Mouse (Mus musculus): Measurements from ENCODE around the gene Bax. TPM values are rescaled to one million over a fixed set of nuclear protein-coding genes. Genes with fewer than 3 reads are reported as not detected.

Bax gene
- polyA plus RNA-seq, 1 experiment from 2014 or later, result 60.8 TPM

DNA sequence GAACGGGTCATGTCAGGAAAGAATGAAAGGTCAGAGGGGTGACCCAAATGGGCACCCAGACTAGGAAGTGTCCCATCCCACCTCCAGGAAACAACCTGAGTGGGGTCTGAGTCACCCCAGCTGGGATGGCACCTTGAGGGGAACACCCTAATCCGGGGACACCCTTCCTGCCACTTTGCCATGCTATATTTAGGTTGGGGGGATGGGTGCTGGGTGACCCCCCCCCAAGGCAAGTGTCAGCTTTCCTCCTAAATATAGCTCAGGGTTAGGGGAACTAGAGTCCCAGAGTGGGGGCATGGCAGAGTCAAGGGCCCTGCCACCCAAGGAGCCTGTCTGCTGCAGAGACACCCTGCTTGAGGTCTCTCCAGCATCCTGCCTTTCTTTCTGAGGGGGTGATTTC is 54.3 kb downstream of the Bax start:
- H3K4me3 ChIP-seq (ENCODE audit: low read depth, low read length), result no peak overlapping the region
- ATAC-seq (no peak), DNase-seq (no peak)
- peaks cover 16% of the 10 kb centered on the region for H3K4me1 ChIP-seq (ENCODE audit: insufficient read depth)
- H3K4me2 ChIP-seq (ENCODE audit: low read depth, low read length), result no peak overlapping the region
- H3K27ac ChIP-seq (ENCODE audit: low read depth), result no peak overlapping the region
- H3K9ac ChIP-seq (replicated peaks), result no peak overlapping the region
- H3K36me3 ChIP-seq (replicated peaks; ENCODE audit: insufficient read depth, low read length), result no peaks in the 10 kb centered on the region
- TF ChIP-seq CTCF (IDR thresholded peaks at IDR 0.05; ENCODE audit: low read depth), result no peak
- no peak for TF ChIP-seq EP300 (IDR thresholded peaks at IDR 0.05; ENCODE audit: low read depth)
- 56% methylated on average over 2 of the region's 2 CpGs for WGBS (ENCODE audit: insufficient replicate concordance)
- peaks cover 97% of the 10 kb centered on the region for H3K27me3 ChIP-seq (ENCODE audit: insufficient read depth, low read length)
- H3K9me3 ChIP-seq (ENCODE audit: low read length), result no peaks in the 10 kb centered on the region

Small RNA genes within 50 kb of the gene (microRNA-seq; reads per million reads assigned to microRNA genes)
- not detected for gene Gm22133

Other genes starting within 250 kb of the Bax start
- 29.8 and 31.8 TPM in 2 replicates for gene Cd37, start 227.8 kb downstream of the Bax start, polyA plus RNA-seq (2015; fragmentation: Nextera tagmentation; extraction: Ambion mirVana)
- gene Slc6a16, start 225.8 kb downstream of the Bax start, polyA plus RNA-seq (2015; fragmentation: Nextera tagmentation; extraction: Ambion mirVana), result 0.46 and 0.49 TPM in 2 replicates
- gene Slc6a21, start 189.4 kb downstream of the Bax start, polyA plus RNA-seq (2015; fragmentation: Nextera tagmentation; extraction: Ambion mirVana), result 0.32 and 0.43 TPM in 2 replicates
- gene Trpm4, start 133.1 kb downstream of the Bax start, polyA plus RNA-seq (2015; fragmentation: Nextera tagmentation; extraction: Ambion mirVana), result 6.9 and 7.0 TPM in 2 replicates
- gene Hrc, start 131.6 kb downstream of the Bax start, polyA plus RNA-seq (2015; fragmentation: Nextera tagmentation; extraction: Ambion mirVana), result 0.05 and 0.31 TPM in 2 replicates
- gene Ppfia3, start 99.9 kb downstream of the Bax start, polyA plus RNA-seq (2015; fragmentation: Nextera tagmentation; extraction: Ambion mirVana), result not detected in 2 replicates
- gene Lin7b, start 96.3 kb downstream of the Bax start, polyA plus RNA-seq (2015; fragmentation: Nextera tagmentation; extraction: Ambion mirVana), result not detected in 2 replicates
- gene Snrnp70, start 71.2 kb downstream of the Bax start, polyA plus RNA-seq (2015; fragmentation: Nextera tagmentation; extraction: Ambion mirVana), result 53.7 and 57.2 TPM in 2 replicates
- gene Kcna7, start 61.2 kb downstream of the Bax start, polyA plus RNA-seq (2015; fragmentation: Nextera tagmentation; extraction: Ambion mirVana), result 0.05 TPM in 1 of 2 replicates, not detected in the other
- 0.05 and 0.15 TPM in 2 replicates for gene Ntf5, start 53.2 kb downstream of the Bax start, polyA plus RNA-seq (2015; fragmentation: Nextera tagmentation; extraction: Ambion mirVana)
- gene Lhb, start 46.1 kb downstream of the Bax start, polyA plus RNA-seq (2015; fragmentation: Nextera tagmentation; extraction: Ambion mirVana), result not detected in 2 replicates
- 3.3 TPM in 2 replicates for gene Gys1, start 32.1 kb downstream of the Bax start, polyA plus RNA-seq (2015; fragmentation: Nextera tagmentation; extraction: Ambion mirVana)
- 30.1 and 36.5 TPM in 2 replicates for gene Ruvbl2, start 28.8 kb downstream of the Bax start, polyA plus RNA-seq (2015; fragmentation: Nextera tagmentation; extraction: Ambion mirVana)
- 5,147 and 5,518 TPM in 2 replicates for gene Ftl1, start 7.0 kb downstream of the Bax start, polyA plus RNA-seq (2015; fragmentation: Nextera tagmentation; extraction: Ambion mirVana)
- 0.22 and 0.30 TPM in 2 replicates for gene Tulp2, start 15.0 kb upstream of the Bax start, polyA plus RNA-seq (2015; fragmentation: Nextera tagmentation; extraction: Ambion mirVana)
- gene Gm45808, start 19.9 kb upstream of the Bax start, polyA plus RNA-seq (2015; fragmentation: Nextera tagmentation; extraction: Ambion mirVana), result 0.15 and 0.33 TPM in 2 replicates
- gene Dhdh, start 21.9 kb upstream of the Bax start, polyA plus RNA-seq (2015; fragmentation: Nextera tagmentation; extraction: Ambion mirVana), result 8.4 and 9.5 TPM in 2 replicates
- gene Nucb1, start 43.5 kb upstream of the Bax start, polyA plus RNA-seq (2015; fragmentation: Nextera tagmentation; extraction: Ambion mirVana), result 91.5 and 103 TPM in 2 replicates
- gene Ppp1r15a, start 59.4 kb upstream of the Bax start, polyA plus RNA-seq (2015; fragmentation: Nextera tagmentation; extraction: Ambion mirVana), result 104 and 113 TPM in 2 replicates
- gene Plekha4, start 59.4 kb upstream of the Bax start, polyA plus RNA-seq (2015; fragmentation: Nextera tagmentation; extraction: Ambion mirVana), result 0.51 and 0.91 TPM in 2 replicates
- gene Hsd17b14, start 88.0 kb upstream of the Bax start, polyA plus RNA-seq (2015; fragmentation: Nextera tagmentation; extraction: Ambion mirVana), result 0.24 and 0.62 TPM in 2 replicates
- 32.3 and 38.9 TPM in 2 replicates for gene Bcat2, start 103.3 kb upstream of the Bax start, polyA plus RNA-seq (2015; fragmentation: Nextera tagmentation; extraction: Ambion mirVana)
- 7.6 and 7.8 TPM in 2 replicates for gene Fgf21, start 148.6 kb upstream of the Bax start, polyA plus RNA-seq (2015; fragmentation: Nextera tagmentation; extraction: Ambion mirVana)
- 0.56 TPM in 1 of 2 replicates, not detected in the other for gene Fut1, start 150.4 kb upstream of the Bax start, polyA plus RNA-seq (2015; fragmentation: Nextera tagmentation; extraction: Ambion mirVana)
- 0.09 TPM in 1 of 2 replicates, not detected in the other for gene Izumo1, start 154.9 kb upstream of the Bax start, polyA plus RNA-seq (2015; fragmentation: Nextera tagmentation; extraction: Ambion mirVana)
- gene Rasip1, start 160.6 kb upstream of the Bax start, polyA plus RNA-seq (2015; fragmentation: Nextera tagmentation; extraction: Ambion mirVana), result 3.4 and 3.6 TPM in 2 replicates
- gene Mamstr, start 173.1 kb upstream of the Bax start, polyA plus RNA-seq (2015; fragmentation: Nextera tagmentation; extraction: Ambion mirVana), result 0.31 and 0.54 TPM in 2 replicates
- not detected in 2 replicates for gene Fut2, start 199.5 kb upstream of the Bax start, polyA plus RNA-seq (2015; fragmentation: Nextera tagmentation; extraction: Ambion mirVana)
- gene Ntn5, start 217.1 kb upstream of the Bax start, polyA plus RNA-seq (2015; fragmentation: Nextera tagmentation; extraction: Ambion mirVana), result 0.07 TPM in 1 of 2 replicates, not detected in the other
- gene Sec1, start 227.5 kb upstream of the Bax start, polyA plus RNA-seq (2015; fragmentation: Nextera tagmentation; extraction: Ambion mirVana), result 0.04 TPM in 1 of 2 replicates, not detected in the other
- gene Car11, start 232.9 kb upstream of the Bax start, polyA plus RNA-seq (2015; fragmentation: Nextera tagmentation; extraction: Ambion mirVana), result 0.14 and 0.15 TPM in 2 replicates
- gene Dbp, start 238.2 kb upstream of the Bax start, polyA plus RNA-seq (2015; fragmentation: Nextera tagmentation; extraction: Ambion mirVana), result 3.6 and 5.2 TPM in 2 replicates
- 494 and 510 TPM in 2 replicates for gene Rpl18, start 248.6 kb upstream of the Bax start, polyA plus RNA-seq (2015; fragmentation: Nextera tagmentation; extraction: Ambion mirVana)